Mouse (Mus musculus): ENCODE data around the gene Matk.

GRCm38 (mm10) chr10:81284719-81285118 lies 32.0 kb downstream of the Matk start:
- no peak for TF ChIP-seq POLR2A (IDR thresholded peaks at IDR 0.05; ENCODE audit: low read depth, low read length)
- no peak for TF ChIP-seq CTCF (IDR thresholded peaks at IDR 0.05; ENCODE audit: borderline replicate concordance, insufficient read depth, low read length)

Data from embryonic fibroblast, embryonic 13.5 days (primary cell).